Mouse (Mus musculus) cerebellum, adult 2 months (tissue): Measurements from ENCODE around the gene Plxnb1. TPM values are rescaled to one million over a fixed set of nuclear protein-coding genes. Genes with fewer than 3 reads are reported as not detected.

Experiments
- DNase-seq, 2 experiments: peaks; one replicate each; pipeline ENCODE4 v3.0.0; 2021
- H3K27ac ChIP-seq: fragments of 200-500 bp; 2 replicates; pipeline ENCODE4 v1.5.1; 2012; ENCODE audit warnings: low read length, control low read depth, inconsistent platforms; ENCODE audit not compliant: insufficient read depth
- H3K27me3 ChIP-seq: fragments of 200-500 bp; 2 replicates; pipeline ENCODE4 v1.6.1; 2012; ENCODE audit warnings: inconsistent platforms, mild to moderate bottlenecking, low read length, moderate library complexity; ENCODE audit not compliant: control insufficient read depth, insufficient read depth
- H3K4me1 ChIP-seq: fragments of 200-500 bp; 2 replicates; pipeline ENCODE4 v1.6.1; 2011; ENCODE audit warnings: low read length; ENCODE audit not compliant: control insufficient read depth, insufficient read depth
- H3K4me3 ChIP-seq: fragments of 200-500 bp; replicated peaks from 2 replicates; pipeline ENCODE3; 2011; ENCODE audit warnings: mild to moderate bottlenecking, low read depth, low read length, control low read depth; ENCODE audit not compliant: insufficient read depth
- CTCF ChIP-seq: fragments of 200-500 bp; IDR thresholded peaks from 2 replicates; pipeline ENCODE4 v1.5.1; 2011; ENCODE audit warnings: low read depth, mild to moderate bottlenecking, control low read depth, low read length, moderate library complexity, borderline replicate concordance; ENCODE audit not compliant: insufficient read depth
- POLR2A ChIP-seq: fragments of 200-500 bp; IDR thresholded peaks from 2 replicates; pipeline ENCODE4 v1.6.1; 2011; ENCODE audit warnings: low read length, control low read depth, borderline replicate concordance; ENCODE audit not compliant: insufficient read depth
- WGBS: fragments of 180-500 bp; shearing (Covaris S2); methylation state at CpG from one replicate; pipeline ENCODE4 v1.1.7; 2018; 5-methylcytosine and 5-hydroxymethylcytosine counted together
- polyA plus RNA-seq: library from polyadenylated mRNA; depleted of rRNA; stranded (reverse); fragments of >200 nt; gene quantifications from 2 replicates; pipeline ENCODE4 v1.2.3, GENCODE M21; 2012

The Plxnb1 gene
- polyA plus RNA-seq, 1 experiment, result 26.4 TPM

GRCm38 (mm10) chr9:109052490-109053260 is 42.5 kb upstream of the Plxnb1 start:
- peaks cover 9% of the 10 kb centered on the region for H3K4me1 ChIP-seq
- TF ChIP-seq CTCF, result no peak
- DNase-seq, result peak in 1 of 2 experiments; percentile 6
- H3K27me3 ChIP-seq, result no peaks in the 10 kb centered on the region
- no peak overlapping the region for H3K4me3 ChIP-seq
- WGBS, result 83% methylated on average over 9 of the region's 9 CpGs
- H3K27ac ChIP-seq, result no peak overlapping the region

GRCm38 (mm10) chr9:109053366-109053765 is 41.8 kb upstream of the Plxnb1 start:
- DNase-seq, result no peak
- H3K27me3 ChIP-seq, result no peaks in the 10 kb centered on the region
- TF ChIP-seq POLR2A (no peak), CTCF (no peak)
- 78% methylated on average over 3 of the region's 3 CpGs for WGBS
- H3K27ac ChIP-seq, result no peak overlapping the region
- H3K4me1 ChIP-seq, result peaks cover 15% of the 10 kb centered on the region
- no peak overlapping the region for H3K4me3 ChIP-seq

DNA sequence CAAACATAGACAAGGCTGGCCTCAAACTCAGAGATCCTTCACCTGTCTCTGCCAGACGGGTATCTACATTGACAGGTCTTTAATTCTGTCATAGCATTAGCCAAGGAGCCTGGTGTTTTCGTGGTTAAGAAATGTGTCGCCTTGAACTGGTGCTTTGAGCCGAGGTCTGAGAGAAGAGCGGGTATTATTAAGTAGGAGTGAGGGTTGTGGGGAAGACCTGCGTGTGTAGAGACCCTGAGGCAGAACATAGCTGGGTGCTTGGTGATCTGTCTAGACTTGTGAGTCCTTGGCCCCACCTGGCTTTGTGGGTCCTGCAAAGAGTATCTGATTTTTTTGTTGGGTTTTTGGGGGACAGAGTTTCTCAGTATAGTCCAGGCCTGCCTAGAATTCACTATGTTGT is 41.3 kb upstream of the Plxnb1 start:
- H3K27ac ChIP-seq, result no peak overlapping the region
- H3K4me1 ChIP-seq, result peaks cover 20% of the 10 kb centered on the region
- WGBS, result 75% methylated on average over 6 of the region's 6 CpGs
- no peak for TF ChIP-seq POLR2A
- no peak for TF ChIP-seq CTCF
- H3K27me3 ChIP-seq, result no peaks in the 10 kb centered on the region
- peak in 1 of 2 experiments; percentile 11 for DNase-seq
- no peak overlapping the region for H3K4me3 ChIP-seq

GRCm38 (mm10) chr9:109054712-109055111 is 40.5 kb upstream of the Plxnb1 start:
- peak; percentile 71 to 79 for DNase-seq

DNA sequence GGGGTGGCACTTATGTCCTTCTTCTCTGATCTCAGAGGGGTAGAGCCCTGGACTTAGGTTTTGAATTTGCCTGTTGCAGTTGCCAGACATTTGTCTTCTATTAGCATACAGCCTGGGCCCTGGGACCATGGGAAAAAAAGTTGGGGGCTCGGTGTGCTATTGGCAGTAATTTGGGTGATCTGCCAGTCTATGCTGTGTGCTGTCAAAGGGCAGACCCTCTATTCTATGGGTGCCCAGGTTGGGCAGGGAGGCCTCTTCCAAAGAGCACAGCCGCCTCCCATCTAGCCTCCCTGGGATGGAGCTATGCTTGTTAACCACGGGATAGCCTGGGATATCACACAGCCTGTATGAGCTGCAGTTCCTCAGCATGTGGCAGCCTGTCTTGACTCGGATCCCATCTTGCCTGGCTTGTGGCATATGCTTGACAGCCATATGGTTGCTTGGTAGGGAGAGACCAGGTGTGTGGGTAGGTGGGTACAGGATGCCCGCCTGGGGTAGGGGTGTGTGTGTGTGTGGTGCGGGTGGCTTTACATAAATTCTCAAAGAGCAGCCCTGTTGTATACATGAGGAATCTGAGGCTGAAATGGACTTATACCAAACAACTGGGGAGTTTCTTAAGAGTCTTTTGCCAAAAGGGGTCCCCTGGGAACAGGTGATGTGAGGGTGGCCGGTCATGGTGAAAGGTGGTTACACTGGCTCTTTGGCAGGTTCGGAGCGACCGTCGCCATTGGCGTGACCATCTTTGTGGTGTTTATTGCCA is 39.7 kb upstream of the Plxnb1 start:
- WGBS, result 65% methylated on average over 12 of the region's 12 CpGs
- TF ChIP-seq POLR2A (no peak), CTCF (no peak)
- Histone ChIP-seq H3K27me3 (no peaks in the 10 kb centered on the region), H3K4me3 (peak overlapping the region; percentile 91), H3K27ac (0 out of 2 replicates have a peak overlapping the region, but pooled peaks have one; percentile 52), H3K4me1 (peaks cover 20% of the 10 kb centered on the region)
- DNase-seq, result peak; percentile 37 to 42

More at GRCm38 (mm10) chr9:109054712-109055111, 40.5 kb upstream of the Plxnb1 start:
- Histone ChIP-seq H3K27ac (peak overlapping the region; percentile 52; the same call in 1 of the 2 replicates), H3K4me3 (peak overlapping the region; percentile 91), H3K27me3 (no peaks in the 10 kb centered on the region), H3K4me1 (peaks cover 20% of the 10 kb centered on the region)
- TF ChIP-seq CTCF, result no peak
- peak; percentile 52; the same call in 1 of the 2 replicates for TF ChIP-seq POLR2A
- WGBS, result 7% methylated on average over 7 of the region's 7 CpGs

GRCm38 (mm10) chr9:109056081-109056690 is 39.0 kb upstream of the Plxnb1 start:
- H3K4me3 ChIP-seq, result no peak overlapping the region
- peaks cover 20% of the 10 kb centered on the region for H3K4me1 ChIP-seq
- TF ChIP-seq CTCF, result no peak
- TF ChIP-seq POLR2A, result no peak
- no peak overlapping the region for H3K27ac ChIP-seq
- DNase-seq, result peak in 1 of 2 experiments; percentile 21
- WGBS, result 90% methylated on average over 17 of the region's 17 CpGs
- H3K27me3 ChIP-seq, result no peaks in the 10 kb centered on the region

GRCm38 (mm10) chr9:109056916-109057315 is 38.3 kb upstream of the Plxnb1 start:
- DNase-seq, result peak in 1 of 2 experiments; percentile 15
- WGBS, result 84% methylated on average over 4 of the region's 4 CpGs
- Histone ChIP-seq H3K27ac (no peak overlapping the region), H3K4me3 (no peak overlapping the region), H3K27me3 (no peaks in the 10 kb centered on the region), H3K4me1 (peaks cover 20% of the 10 kb centered on the region)
- TF ChIP-seq POLR2A, result no peak
- no peak for TF ChIP-seq CTCF

- 75% methylated on average over 5 of the region's 5 CpGs for WGBS
- DNase-seq, result peak in 1 of 2 experiments; percentile 11
- Histone ChIP-seq H3K4me3 (no peak overlapping the region), H3K27ac (no peak overlapping the region), H3K4me1 (peaks cover 20% of the 10 kb centered on the region), H3K27me3 (no peaks in the 10 kb centered on the region)
- no peak for TF ChIP-seq POLR2A
- TF ChIP-seq CTCF, result no peak
Measured at GRCm38 (mm10) chr9:109057543-109057942, 37.6 kb upstream of the Plxnb1 start.
